Mouse (Mus musculus) thymus, adult 2 months (tissue): ENCODE data around the gene Pank4.

Experiments used
- CTCF ChIP-seq: fragments of 200-500 bp; IDR thresholded peaks from 2 replicates; pipeline ENCODE4 v1.5.1; 2012; ENCODE audit warnings: mild to moderate bottlenecking, control low read depth, low read length, moderate library complexity, borderline replicate concordance; ENCODE audit not compliant: control insufficient read depth, poor library complexity, insufficient read depth; ENCODE audit errors: extremely low read depth
- POLR2A ChIP-seq: fragments of 200-500 bp; IDR thresholded peaks from 2 replicates; pipeline ENCODE4 v1.6.1; 2012; ENCODE audit warnings: mild to moderate bottlenecking, low read length, control low read depth, moderate library complexity; ENCODE audit not compliant: control insufficient read depth, poor library complexity, insufficient read depth; ENCODE audit errors: extremely low read depth

GRCm38 (mm10) chr4:155005278-155005677 is 41.4 kb downstream of the Pank4 start:
- TF ChIP-seq POLR2A: no peak
- TF ChIP-seq CTCF: no peak
